Mouse (Mus musculus) testis, postnatal 14 days (tissue): Measurements from ENCODE around the gene Gpd1.
"Not testable (repeated sequence)": the region's sequence is repeated elsewhere in the genome, so short reads cannot be mapped to it uniquely, and the experiment has no call there.

Experiments
- DNase-seq: peaks from one replicate; pipeline ENCODE4 v3.0.0; 2021; ENCODE audit warnings: low spot score

Gene Gpd1

DNA sequence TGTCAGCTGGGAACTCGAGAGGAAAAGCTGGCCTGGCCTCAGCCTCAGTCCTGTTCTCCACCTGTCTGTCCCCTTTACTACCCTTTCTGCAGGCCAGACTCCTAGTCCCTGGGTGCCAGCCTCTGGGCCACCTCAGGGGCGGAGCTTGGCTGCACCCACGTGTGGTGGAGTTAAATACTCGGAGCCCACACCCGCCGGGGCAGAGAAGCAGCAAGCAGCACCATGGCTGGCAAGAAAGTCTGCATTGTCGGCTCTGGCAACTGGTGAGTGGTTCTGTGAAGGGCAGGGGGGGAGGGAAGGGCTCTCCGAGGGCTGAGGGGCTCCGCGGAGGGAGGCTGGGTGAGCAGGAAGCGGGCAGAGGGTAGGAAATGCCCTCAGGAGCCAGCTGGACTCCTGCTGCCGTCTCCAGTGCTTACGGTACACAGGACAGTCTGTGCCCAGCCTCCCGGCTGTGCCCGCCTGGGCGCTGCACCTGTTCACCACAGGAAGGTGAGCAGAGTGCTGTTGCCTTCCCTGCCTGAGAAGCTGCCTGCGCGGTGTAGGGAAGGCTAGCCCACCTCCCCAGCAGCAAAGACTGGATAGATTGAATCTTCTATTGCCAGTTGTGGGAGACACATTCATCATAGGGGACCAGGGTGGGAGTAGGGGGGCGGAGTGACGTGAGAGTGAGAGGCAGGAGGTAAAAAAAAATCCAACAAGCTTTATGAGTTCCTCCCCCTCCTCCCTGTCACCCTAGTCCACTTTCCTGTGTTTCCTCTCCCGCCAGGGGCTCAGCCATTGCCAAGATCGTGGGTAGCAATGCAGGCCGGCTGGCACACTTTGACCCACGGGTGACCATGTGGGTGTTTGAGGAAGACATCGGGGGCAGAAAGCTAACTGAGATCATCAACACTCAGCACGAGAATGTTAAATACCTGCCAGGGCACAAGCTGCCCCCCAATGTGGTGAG, at the start of gene Gpd1:
Gpd1 (plus strand) TSS at position 130 of the 949 bp plus-strand sequence.
- DNase-seq, result no peak

DNA sequence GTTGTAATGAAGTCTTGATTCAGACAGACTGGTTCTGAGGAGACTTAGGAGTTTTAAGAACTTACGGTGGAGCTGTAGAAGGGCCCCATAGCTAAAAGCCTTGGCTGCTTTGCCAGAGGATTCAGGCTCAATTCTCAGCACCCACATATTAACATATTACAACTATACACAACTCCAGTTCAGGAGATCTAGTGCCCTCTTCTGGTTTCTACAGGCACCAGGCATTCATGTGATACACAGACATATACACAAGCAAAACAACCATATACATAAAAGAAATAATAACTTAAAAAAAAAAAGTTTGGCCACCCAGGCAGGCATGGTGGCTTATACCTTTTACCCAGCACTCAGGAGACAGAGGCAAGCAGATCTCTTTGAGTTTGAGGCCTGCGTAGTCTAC, 49.8 kb upstream of the Gpd1 start:
- DNase-seq, result no peak

DNA sequence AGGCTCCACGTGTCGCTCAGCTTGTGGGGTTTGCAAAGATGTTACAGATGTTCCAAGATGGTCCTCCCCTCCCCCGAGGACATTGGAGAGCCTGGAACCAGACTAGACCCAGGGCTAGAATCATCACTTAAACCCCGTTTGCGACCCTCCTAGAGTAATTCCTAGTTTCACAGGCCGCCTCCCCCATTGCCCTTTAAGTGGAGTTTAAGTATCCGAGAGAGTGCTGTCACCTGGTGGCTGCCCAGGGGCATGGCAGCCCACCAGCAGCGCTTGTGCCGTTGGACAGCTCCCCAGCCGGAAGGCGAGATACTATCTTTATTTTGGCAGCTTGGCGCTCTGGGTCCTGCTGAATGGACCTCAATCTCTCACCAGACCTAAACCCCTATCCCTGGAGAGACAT, 48.4 kb upstream of the Gpd1 start:
- peak; percentile 72 for DNase-seq

DNA sequence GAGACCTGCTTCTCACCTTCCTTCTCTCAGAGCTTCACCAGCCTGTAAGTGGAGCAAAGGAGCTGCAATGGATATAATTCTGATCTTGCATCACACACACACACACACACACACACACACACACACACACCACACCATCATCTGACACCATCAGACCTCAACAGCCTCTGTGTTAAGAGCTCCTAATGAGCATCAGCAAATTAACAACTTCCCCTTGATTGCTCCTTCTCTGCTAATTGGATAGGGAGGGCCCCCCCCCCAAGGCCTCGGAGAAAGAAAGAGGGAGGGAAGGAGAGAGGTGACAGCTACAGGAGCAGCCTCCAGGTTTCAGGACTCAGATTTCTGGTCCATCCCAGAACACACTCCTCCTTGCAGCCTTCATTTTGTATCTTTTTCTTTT, 47.9 kb upstream of the Gpd1 start:
- no peak for DNase-seq

DNA sequence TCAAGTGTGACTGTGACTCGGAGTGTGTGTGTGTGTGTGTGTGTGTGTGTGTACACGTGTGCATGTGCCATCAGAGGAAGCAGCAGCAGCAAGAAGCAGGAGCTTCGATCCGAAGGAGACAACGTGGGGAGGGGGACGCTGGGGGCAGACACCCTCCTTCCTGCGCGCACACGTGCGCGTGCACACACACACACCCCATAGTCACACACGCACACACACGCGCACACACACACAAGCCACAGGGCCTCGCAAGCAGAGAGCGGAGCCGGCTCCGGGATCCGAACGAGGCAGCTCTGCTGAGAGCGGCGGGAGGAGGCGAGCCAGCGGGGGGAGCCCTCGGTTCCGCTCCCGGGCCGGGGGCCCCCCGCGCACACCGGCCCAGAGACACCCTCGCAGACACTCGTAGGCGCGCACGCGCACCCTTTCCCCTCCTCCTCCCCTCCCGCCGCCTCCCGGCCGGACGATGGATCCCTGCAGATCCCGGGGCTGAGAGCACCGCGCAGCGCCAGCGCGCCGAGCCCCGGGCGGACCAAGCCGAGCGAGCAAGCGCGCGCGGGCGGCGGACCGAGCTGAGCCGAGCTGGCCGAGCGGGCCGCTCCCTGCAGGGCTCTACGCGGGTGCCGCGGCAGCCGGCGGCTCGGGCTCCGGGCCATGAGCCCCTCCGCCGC, 47.0 kb upstream of the Gpd1 start, which contains the start of gene Asic1:
Asic1 (plus strand) TSS at position 215 of the 668 bp plus-strand sequence.
- DNase-seq, result no peak

DNA sequence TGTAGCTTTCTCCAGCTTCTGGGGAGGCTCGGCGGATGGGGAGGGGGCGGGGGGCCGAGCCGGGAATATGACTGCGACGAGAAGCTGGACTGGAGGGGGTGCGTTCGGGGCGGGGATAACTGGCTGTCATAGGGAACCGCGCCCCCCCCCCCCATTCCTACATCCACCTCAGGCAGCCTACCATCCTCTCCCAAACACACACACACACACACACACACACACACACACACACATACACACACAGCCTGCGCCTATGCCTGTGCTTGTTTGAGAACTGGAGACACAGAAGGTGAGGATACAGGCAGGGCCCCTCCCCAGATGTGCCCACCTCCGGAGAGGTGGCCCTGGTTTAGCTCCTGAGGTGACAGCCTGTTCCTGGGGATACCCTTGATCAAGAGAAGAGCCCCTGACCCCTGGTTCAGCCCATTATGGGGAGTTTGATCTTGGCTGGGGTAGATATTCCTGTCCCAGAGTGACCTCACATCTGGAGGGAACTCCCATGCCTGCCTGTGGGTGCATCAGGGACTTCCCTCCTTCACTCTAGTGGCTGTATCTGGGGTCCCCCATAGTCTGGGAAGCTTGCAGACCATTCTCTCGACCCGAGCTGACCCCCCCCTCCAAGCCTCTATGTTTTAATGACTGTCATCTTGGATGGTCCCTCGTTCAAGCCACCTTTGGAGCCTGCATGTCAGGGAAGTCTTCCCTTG, 46.2 kb upstream of the Gpd1 start:
- no peak for DNase-seq

DNA sequence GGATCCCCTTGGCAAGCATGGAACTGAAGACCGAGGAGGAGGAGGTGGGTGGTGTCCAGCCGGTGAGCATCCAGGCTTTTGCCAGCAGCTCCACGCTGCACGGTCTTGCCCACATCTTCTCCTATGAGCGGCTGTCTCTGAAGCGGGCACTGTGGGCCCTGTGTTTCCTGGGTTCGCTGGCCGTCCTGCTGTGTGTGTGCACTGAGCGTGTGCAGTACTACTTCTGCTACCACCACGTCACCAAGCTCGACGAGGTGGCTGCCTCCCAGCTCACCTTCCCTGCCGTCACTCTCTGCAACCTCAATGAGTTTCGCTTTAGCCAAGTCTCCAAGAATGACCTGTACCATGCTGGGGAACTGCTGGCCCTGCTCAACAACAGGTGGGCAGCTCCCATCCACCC, 45.5 kb upstream of the Gpd1 start:
- no peak for DNase-seq

DNA sequence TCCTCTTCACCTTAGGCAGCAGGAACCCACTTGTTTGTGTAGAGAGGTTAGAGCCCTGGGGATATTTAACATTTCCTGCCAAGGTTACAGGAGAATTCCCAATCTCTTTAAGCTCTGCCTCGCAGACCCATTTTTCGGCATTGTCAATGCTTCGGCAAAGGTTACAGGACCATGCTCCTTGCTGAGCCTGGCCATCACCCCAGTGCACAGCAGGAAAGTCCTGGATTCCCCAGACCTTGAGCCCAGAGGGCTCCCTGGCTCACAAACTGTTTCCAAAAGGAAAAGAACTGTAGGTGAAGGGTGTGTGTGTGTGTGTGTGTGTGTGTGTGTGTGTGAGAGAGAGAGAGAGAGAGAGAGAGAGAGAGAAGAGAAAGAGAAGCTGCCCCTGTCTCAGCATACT, 42.4 kb upstream of the Gpd1 start:
- DNase-seq, result no peak

DNA sequence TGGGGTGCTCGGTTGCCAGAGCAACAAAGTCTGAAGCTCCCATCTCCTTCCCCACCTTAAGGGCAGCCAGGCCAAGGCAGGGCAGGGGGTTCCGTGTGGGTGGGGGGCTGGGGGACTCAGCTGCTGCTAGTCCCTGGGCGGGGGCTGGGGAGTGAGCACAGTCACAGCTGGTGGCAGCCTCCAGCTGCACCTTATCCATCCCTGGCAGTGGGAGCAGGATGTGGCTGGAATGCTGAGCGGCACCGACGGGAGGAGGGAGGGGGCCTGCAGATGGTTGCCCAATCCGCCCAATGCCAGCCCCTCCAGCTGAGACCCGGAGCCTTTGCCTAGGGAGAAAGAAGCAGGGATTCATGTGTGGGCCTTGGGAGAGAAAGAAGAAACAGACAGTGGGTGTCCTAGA, 40.2 kb upstream of the Gpd1 start:
- DNase-seq, result no peak

DNA sequence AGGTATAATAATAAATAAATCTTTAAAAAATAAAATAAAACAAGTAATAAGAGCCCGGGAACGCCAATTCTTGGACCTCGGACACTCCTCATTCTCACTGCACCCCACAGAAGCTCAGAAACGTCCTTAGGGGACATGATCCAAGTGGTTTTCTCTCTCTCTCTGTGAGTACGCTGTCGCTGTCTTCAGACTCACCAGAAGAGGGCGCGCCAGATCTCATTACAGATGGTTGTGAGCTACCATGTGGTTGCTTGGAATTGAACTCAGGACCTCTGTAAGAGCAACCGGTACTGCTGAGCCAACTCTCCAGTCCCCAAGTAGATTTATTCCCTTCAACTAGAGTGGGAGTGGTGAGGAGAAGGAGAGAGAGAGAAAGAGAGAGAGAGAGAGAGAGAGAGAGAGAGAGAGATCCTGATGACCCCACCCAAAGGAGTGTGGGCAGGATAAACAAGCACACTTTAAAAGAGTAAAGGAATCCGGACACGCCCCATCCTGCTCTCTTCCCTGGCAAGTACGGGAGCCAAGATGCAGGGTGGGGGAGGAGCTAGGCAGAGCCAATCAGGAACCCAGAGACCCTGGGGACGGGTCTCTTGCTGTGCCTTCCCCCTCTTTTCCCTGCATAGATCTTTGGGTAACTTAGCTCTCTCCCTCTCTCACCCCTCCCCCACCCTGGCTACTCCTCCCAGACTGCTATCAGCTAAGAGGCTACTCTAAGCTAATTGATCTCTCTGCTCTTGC, 39.1 kb upstream of the Gpd1 start:
- DNase-seq, result no peak

DNA sequence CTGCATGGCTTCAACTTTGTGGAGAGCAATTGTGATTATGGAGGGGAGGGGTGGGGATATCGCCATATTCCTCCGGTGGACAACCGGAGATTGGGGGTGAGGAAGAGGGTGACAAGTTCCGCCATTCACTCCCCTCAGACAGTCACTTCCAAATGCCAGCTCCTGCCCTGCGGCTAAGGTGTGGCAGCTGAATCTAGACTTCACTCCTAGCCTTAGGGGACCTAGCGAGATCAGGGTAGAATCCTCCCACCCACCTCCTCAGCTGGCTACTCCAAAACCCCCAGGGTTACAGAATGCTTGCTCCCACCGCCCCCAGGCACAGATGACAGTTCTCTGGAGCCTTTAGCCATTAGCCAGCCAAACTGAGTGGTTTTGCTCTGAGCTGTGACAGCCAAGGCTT, 38.3 kb upstream of the Gpd1 start:
- DNase-seq, result no peak

DNA sequence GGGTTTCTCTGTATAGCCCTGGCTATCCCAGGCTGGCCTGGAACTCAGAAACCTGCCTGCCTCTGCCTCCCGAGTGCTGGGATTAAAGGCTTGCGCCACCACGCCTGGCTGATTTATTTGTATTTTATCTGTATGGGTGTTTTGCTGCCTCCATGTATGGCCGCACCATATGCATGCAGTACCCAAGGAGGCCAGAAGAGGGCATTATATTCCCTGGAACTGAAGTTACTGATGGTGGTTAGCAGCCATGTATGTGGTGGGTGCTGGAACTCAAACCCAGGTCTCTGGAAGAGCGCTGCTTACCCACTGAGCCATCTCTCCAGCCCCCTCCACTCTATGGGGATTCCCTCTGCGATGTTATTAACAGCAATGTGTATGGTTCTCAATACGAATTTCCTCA, 34.4 kb upstream of the Gpd1 start:
- DNase-seq, result no peak

DNA sequence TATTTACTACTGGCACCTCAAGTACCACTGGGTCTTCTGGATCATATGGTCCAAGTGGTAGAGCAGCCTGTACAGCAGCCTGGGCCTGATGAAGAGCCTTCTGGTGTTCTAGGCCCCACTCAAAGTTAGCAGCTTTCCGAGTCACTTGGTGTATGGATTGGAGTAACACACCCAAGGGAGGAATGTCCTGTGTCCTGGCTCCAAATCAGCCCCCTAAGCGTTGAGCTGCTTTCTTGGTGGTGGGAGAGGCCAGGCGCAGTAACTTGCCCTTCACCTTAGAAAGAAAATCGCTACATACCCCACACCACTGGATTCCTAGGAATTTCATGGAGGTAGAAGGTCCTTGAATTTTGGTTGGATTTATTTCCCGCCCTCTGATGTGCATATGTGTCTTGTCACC, 33.2 kb upstream of the Gpd1 start:
- DNase-seq, result no peak

DNA sequence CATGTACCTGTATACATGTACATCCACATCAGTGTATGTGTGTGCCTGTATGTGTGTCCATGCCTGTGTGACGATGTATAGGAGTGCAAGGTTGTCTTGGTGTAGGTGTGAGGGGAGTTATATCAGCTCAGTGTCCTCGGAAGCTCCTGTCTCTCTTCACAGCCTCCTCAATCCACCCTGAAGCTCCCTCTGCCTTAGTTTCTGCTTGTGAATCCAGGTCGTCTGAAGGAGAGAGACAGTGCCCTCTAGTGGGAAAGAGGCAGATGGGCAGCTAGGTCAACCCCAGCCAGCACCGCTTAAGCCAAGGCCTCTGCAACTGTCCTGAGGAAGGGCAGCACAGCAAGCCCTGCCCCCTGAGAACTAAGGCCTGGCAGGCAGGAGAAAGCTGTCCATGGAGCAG, 28.6 kb upstream of the Gpd1 start:
- DNase-seq, result no peak

DNA sequence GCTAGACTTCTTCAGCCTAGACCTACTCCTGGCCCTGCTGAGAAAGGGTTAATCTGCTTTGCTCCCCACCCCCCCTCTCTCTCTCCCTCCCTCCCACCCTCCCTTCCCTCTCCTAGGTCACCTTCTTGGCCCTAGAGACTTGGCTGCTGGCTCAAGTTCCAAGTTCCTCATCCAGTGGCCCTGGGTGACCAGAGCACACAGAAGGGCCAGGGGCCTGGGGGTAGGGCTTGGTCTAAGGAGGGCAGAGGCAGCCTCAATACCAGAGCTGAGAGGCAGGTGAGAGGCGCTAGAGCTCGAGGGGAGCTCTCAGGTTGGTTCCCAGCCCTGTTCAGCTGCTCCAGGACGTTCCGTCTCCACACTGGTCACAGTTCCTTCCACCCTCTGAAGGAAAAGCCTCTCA, 26.4 kb upstream of the Gpd1 start:
- DNase-seq, result no peak

DNA sequence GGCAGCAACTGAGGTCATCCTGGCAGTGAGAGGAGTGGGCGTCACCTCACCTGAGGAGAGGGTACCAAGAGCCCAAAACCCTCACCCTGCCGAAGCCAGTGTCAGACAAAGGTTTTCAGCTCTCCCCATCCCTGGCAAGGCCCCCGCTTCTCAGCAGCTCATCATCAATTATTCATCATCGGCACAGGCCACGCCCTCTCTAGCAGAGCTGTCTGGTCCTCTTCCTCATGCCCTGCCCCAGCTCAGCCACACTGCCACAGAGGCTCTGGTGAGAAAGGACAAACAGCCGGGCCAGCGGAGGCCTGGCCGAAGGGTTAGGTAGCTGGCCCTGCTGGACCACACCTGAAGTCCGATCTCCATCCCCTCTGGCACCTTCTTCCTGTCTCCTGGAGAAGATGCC, 25.3 kb upstream of the Gpd1 start:
- DNase-seq, result no peak

DNA sequence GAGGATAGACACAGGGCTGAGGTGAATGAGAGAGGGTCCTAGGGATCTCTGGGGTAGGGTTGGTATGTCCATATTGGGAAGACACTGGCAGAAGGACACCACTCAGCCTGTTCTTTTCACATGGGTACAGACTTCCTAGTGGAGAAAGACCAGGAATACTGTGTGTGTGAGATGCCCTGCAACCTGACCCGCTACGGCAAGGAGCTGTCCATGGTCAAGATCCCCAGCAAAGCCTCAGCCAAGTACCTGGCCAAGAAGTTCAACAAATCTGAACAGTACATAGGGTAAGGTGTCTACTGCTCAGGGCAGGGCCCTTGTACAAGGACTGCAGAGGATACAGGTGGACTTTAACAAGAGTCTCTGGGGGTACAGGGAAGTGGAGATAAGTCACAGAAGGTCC, 20.0 kb upstream of the Gpd1 start:
- no peak for DNase-seq

DNA sequence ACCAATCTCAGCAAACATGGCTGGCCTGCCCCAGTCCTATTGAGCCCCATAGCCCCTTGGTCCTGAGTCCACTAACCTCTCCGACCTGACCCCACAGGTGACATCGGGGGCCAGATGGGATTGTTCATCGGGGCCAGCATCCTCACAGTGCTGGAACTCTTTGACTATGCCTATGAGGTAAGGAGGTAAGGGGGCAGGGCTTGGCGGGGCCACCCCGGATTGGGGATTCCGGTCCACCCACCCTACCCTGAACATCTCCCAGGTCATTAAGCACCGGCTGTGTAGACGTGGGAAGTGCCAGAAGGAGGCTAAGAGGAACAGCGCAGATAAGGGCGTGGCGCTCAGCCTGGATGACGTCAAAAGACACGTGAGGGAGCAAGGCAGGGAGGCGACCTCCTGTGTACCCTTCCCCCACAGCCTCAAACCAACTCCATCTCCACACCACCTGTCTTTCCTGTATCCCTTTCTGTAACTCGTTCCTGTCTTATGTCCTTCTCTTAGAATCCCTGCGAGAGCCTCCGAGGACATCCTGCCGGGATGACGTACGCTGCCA, 18.7 kb upstream of the Gpd1 start:
- DNase-seq, result no peak

DNA sequence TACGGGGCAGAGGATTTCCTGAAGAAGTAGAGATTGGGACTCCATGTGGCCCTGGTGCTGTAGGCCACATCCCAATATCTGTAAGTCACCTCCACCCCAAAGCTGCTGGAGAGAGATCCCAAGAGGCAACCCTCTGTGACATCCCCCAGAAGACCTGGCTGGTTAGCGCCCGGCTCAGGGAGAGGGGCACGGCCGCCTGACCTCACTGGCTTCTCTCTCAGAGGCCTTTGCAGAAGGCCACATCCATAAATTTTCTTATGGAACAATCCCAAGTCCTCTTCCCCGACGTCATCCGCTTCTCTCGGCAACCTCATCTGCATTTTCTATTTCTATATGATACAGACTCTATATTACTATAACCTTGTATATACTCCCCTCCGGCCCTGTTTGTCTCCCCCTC, 17.6 kb upstream of the Gpd1 start:
- no peak for DNase-seq

DNA sequence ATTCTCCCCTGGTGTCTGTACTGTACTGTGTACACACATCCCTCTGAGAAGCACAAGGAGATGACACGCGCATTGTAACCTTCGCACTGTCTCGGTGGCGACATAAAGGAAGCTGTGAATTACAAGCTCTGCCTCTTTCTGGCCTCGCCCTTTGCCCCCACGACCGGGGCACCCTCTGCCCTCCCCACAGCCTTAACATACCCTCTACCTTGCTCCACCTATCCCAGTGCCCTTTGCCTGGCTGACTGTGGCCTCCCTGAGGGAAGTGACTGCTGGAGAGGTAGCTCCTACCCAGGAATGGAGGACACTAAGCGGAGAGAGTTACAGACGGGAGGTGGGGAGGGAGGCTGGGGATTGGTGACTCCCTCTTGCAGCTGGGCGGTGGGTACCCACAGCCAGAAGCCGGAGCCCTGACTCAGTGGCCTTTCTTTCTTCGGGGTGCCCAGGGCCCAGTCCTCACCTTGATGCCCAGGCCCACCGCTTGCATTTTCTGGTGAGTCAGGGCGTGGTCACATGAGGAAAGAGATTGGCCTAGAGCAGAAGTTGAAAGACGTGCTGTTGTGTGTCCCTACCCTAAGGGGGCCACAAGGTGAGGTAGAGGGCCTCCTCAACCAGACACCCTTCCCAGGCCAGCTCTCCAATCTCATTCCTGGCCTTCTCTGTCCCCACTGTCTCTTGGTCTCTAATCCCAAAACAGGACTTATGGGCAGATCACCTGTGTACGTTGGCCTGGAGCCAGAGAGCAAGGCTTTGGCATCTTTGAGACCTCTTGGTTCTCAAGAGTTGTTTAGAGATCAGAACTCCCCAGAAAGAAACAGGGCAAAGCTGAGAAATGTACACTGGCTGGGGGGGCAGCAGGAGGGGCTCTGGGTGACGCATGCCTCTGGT, 16.9 kb upstream of the Gpd1 start:
- DNase-seq, result no peak

DNA sequence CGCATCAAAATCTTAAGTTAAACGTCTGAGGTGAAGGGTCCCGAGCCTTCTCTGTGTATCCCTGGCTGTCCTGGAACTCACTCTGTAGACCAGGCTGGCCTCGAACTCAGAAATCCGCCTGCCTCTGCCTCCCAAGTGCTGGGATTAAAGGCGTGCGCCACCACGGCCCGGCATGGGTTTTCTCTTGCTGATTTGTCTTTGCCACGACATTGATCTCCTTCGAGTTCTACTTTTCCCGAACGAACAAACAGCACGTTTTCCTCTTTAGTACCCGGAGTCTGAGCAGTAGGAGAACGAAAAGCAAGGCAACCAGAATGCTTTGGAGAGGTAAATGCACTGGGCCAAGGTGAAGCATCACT, 15.7 kb upstream of the Gpd1 start:
- not testable (repeated sequence) for DNase-seq
